Mouse (Mus musculus) embryo, embryonic 11 days (tissue): ENCODE measurements around the gene Slc6a2.

Source experiments
- DNase-seq: peaks from one replicate; pipeline ENCODE4 v3.0.0-alpha.2; 2015

Gene Slc6a2

GRCm38 (mm10) chr8:92959779-92960178 lies at the start of gene Slc6a2:
Slc6a2 (plus strand) TSS chr8:92960079.
- no peak for DNase-seq

DNA sequence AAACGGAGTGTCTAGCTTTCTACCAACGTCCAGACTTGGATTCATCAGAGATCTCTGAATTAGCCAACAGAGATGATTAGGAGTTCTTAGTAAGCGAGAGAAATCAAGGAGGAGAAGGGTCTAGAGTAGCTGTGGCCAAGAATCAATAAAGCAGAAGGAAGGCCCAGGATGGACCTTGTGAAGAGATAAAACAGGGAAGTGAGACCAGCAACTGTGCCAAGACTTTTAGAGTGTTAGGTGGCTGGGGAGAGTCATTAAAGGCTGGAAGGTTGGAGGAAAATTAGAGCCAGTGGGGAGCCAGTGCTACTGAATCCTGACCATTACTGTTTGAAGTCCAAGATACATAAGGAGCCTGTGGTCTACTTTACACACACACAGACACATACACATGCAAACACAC lies 48.4 kb upstream of the Slc6a2 start:
- no peak for DNase-seq

GRCm38 (mm10) chr8:92913396-92913795 lies 46.5 kb upstream of the Slc6a2 start:
- DNase-seq, result no peak

- DNase-seq, result no peak
Observed at GRCm38 (mm10) chr8:92916082-92916481, 43.8 kb upstream of the Slc6a2 start.

DNA sequence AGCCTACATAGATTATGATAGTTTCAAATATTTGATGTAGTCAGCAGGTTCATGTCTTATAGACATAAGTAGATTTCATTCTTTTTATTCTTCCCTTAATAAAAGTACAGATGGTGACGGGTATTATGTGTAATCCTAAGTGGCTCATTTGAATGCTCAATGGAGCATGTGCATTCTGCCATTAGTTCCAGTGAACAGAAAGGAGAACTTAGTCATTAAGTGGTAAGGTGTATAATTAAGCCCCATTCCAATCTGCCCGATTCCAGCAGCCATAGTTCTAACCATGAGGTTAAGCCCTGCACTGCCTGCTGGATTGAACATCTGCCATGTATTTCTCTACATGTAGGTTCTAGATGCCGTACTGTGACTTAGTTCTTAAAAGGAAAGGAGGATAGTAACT lies 38.1 kb upstream of the Slc6a2 start:
- DNase-seq, result no peak

GRCm38 (mm10) chr8:92928986-92929385 lies 30.9 kb upstream of the Slc6a2 start:
- peak; percentile 12 for DNase-seq

DNA sequence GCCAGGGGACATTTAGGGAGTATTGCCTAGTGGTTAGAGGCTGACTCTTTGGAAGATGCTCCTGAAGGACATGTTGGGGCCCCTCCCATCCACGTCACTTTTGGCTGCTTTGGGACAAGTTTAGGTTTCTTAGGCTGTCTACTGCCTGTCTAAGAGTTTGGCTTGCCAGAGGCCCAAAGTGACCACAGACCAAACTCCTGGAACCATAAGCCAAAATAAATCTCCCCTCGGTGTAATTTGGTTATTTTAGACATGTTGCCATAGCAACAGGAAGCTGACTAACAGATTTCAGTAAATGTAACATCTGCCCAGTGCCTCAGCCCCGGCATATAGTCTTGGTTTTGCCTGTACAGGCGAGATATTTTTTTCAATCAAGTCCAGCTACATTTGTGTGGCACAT lies 21.8 kb upstream of the Slc6a2 start:
- DNase-seq, result no peak

DNA sequence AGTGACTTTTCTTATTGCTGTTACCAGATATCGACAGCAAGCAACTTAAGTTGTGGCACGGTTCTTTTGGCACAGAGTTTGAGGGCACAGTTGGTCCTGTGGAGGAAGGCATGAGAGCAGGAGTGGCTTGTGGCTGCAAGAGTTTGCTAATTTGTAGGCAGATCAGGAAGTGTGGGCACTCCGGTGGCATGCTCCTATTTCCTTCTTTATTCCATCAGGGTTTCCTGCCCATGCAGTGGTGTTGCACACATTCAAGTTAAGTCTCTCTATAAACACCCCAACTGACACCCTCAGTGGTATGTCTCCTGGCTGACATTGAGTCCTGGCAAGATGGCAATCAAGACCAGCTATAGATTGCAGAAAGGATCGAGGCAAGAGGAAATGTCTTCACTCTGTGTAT lies 10.8 kb upstream of the Slc6a2 start:
- DNase-seq, result no peak

DNA sequence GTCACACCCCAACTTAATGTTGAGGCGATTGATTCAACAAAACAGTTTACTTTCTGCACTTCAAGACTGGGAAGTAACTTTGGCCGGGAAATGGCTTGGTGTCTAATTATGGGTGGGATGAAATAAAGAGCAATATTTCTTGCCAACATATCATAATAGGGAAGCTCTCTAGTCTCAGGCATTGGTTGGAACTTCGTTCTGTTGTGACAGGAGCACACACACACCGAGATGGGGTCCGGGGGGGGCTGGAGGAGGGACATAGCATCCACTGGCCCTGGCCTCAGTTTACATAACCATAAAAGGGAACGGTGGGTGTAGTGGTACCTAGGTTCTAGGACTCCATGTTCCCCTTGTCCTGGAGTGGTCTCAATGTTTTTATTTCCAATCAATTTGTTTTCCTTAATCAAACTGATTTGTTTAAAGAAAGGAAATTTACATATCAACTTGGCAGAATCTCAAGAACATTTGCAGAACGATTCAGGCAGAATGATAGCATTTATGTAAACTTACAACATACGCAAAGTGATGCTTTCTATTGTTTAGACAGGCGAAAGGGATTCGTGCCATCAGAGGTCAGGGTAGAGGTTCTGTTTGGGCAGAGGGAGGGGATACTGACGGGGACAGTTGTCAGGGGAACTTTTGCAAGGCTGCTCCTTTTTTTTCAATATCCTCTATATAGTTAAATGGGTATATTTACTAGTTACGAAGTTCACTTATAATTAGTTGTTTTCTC lies 9.1 kb upstream of the Slc6a2 start:
- no peak for DNase-seq

- DNase-seq, result no peak
Observed at GRCm38 (mm10) chr8:92954044-92954443, 5.8 kb upstream of the Slc6a2 start.

DNA sequence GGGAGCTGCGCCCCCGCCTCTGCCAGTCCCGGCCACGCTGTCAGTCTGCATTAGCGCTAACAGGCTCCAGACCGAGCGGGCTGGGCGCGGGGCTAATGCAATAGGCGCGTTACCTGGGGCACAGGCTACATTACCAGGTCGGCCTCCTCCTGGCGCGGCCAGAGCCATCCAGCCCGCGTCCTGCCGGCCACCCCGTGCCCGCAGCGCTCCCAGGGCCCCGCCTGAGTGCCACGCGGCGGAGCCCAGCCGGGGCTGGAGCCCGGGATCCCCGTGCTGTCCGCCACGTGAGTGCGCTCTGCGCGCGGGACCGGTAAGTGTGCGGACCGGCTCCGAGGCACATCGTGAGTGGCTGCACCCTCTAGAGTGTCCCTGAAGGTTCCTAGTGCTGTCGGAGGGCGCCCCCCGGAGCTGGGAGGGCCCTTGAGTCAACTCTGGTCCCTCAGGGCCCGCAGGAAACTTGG lies 602 bp downstream of the Slc6a2 start:
- DNase-seq, result peak; percentile 43

DNA sequence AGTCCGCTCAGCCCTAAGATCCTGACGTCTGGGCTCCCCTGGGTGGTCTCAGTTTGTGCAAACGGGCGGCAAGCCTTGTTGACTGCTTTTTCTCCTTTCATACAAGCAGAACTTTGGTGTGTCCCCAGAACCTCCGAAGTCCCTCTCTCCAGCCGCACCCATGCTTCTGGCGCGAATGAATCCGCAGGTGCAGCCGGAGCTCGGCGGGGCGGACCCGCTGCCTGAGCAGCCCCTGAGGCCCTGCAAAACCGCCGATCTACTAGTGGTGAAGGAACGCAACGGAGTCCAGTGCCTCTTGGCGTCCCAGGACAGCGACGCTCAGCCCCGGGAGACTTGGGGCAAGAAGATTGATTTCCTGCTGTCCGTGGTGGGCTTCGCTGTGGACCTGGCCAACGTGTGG lies 1.2 kb downstream of the Slc6a2 start:
- DNase-seq, result peak; percentile 27

DNA sequence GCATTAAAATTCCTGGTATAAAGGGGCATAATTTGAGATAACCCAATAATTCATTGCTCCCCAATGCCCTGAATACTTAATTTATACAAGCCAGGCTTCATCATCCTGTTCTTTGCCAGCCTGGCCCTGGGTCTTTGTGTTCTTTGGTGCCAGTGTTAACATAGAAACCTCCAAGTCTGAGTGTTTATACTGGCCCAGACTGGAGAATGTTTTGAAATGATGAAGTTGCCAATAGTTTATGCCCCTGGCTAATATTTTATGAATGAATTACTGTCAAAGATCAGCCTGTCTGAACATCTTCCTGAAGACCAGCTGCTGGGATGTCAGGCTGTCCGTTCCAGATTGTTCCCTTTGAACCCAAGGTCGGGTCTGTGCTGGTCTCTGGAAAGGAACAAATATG lies 4.7 kb downstream of the Slc6a2 start:
- DNase-seq, result no peak

GRCm38 (mm10) chr8:92972949-92973348 lies 13.1 kb downstream of the Slc6a2 start:
- peak; percentile 11 for DNase-seq

DNA sequence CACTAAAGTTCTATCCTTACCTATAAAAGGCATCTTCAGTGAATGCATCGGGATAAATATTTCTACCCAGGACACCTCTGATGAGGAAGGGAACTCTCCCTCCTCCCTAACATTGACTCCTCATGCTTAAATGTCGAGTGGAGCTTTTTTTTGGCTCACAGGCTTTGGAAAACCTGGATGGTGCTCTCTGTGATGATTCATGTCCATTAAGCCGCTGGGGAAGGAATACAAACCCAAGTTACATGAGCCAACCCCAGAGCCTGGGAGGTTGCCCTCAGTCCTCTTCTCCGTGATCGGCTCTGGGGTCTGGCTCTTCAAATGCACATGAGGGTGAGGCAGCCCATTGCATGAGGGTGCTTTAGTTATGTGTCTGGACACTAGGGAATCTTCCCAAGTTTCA lies 16.8 kb downstream of the Slc6a2 start:
- no peak for DNase-seq

- DNase-seq, result no peak
Observed at GRCm38 (mm10) chr8:92982491-92982890, 22.6 kb downstream of the Slc6a2 start.

DNA sequence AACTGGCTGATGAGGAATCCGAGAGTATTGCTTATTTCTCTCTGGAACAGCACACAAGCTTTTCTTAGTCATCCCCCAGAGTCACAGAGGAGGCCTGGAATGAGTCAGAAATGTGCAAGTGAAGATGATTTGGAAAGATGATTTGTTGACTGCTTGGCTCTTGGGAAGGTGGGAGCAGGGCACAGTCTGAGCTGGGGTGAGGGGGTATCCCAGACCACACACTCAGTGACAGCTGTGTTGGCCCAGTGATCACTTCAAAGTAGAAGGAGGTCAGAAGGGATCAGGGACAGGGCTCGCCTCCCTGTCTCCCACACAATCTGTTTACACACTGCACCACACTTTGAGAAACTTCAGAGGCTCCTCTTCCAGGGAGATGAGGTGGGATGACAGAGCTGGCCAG lies 24.5 kb downstream of the Slc6a2 start:
- no peak for DNase-seq

- peak; percentile 46 for DNase-seq
Observed at GRCm38 (mm10) chr8:92996840-92997239, 37.0 kb downstream of the Slc6a2 start.

DNA sequence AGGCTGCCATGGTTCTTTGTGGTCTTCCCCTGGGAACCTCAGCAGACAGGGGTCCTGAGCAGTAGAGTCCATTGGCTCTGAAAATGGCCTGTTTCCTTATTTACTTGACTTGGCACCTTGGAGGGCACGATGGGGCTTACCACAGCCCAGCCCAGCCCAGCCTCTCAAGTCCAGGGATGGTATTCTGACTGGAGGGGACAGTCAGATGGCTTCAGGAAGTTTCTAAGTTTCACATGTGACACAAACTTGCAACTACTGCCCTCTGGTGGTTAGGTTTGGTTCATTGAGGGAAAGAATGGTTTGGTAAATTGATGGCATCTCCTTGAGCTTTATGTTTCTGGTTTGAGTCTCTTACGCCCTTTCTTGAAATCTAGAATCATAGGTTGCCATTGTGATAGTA lies 38.7 kb downstream of the Slc6a2 start:
- peak; percentile 86 for DNase-seq

DNA sequence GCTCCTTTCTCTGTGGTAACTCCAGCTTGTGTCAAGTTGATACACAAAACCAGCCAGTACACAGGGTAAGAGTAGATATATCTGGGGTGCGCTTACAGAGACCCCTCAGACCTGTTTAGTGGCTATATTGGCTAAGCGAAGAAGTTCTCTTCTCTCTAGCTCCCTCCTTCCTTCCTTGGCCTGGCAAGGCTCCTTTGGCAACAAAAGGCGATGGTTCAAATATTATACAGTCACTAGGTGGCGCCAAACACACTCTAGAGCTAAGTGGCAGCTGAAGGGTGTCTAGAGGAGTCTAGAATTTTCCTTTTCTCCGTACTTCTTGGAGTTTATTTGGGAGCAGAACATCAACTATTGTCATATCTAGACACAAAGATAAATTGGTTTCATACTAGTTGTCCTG lies 50.4 kb downstream of the Slc6a2 start:
- DNase-seq, result peak; percentile 84

DNA sequence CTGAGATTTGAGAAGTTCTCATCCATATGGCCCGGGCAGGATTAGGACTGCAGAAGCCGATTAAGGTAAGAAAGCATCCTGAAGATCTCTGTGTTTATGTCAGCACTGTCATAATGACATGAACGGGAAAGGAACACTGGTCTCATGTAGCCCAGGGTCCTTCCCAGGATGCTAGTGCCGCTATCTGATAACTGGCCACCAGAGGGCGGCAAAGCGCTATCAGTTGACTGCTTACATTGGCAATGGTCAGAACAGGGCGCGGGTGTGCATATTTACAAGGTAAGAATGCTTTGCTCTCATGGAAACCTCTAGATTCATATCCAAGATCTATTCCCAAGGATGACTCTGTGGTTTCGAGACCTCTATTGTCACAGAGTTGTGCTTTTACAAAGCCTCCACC lies 51.6 kb downstream of the Slc6a2 start:
- DNase-seq, result peak; percentile 91

GRCm38 (mm10) chr8:93012226-93012625 lies 52.3 kb downstream of the Slc6a2 start:
- peak; percentile 31 for DNase-seq

DNA sequence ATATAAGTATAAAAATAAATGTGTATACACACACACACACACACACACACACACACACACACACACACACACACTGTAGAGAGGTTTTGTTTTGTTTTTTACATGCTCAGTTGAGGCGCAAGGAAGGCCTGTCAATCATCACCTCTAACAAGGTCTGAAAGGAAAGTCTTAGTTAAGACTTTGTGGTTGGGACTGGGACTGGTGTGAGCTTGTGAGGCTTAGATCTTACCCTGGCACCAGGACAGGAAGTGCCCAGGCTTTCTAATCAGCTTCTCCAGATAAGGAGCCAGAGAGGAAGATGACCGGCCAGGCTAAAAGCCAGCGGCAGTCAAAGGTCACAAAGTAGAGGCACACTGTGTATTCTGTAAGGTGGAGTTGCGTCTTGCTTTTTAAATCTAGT lies 54.4 kb downstream of the Slc6a2 start:
- DNase-seq, result no peak

DNA sequence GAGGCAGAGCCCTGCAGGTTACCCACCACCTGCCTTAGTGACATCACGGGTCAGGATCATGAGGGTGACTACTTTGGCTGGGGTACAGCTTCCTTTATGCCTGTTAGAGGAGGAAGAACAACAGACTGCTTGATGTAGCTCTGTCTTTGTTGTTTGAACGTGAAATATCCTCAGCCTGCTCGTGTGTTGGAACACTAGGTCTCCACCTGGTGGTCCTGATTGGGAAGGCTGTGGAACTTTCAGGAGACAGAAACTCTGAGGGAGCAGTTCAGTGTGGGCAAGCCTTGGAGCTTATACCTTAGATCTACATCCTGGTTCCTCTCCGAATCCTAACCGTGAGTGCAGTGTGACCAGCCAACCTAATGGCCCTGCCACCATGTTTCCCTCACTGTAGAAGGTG lies 61.9 kb downstream of the Slc6a2 start:
- no peak for DNase-seq

DNA sequence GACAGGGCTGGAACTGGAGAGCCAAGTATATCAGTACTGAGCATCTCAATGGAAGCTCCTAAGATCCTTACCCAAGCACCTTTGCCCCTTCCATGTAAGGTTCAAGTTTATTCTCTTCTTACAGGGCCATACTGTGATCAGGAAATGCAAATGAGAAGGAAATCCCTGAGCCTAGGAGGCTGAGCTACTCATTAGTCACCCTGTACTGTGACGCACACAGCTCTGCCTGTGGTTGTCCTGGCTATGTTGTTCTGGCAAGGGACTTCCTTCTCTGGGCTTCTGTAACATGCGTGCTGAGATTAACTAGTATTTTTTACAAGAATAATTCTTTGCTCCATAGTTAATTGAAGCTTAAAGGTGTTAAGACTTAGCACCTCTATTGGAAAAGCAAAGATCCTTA lies 70.8 kb downstream of the Slc6a2 start:
- DNase-seq, result no peak
